Mouse (Mus musculus) liver, embryonic 18 days (tissue): ENCODE data around the gene Kif11. TPM values are rescaled to one million over a fixed set of nuclear protein-coding genes. Genes with fewer than 3 reads are reported as not detected.

Source experiments
- polyA plus RNA-seq: library from polyadenylated mRNA; depleted of rRNA; stranded (reverse); fragments of >200 nt; gene quantifications from 2 replicates; pipeline ENCODE4 v1.2.3, GENCODE M21; 2012; rRNA removed

Kif11 gene
- 17.9 and 19.5 TPM in 2 replicates for polyA plus RNA-seq

GRCm38 (mm10) chr19:37375755-37376615, at the start of gene Kif11:
Gene Kif11, plus strand, starts transcription at chr19:37376403.

GRCm38 (mm10) chr19:37337752-37338151, 38.5 kb upstream of the Kif11 start, which contains the start of gene Ide:
Gene Ide, minus strand, starts transcription at chr19:37337852.

GRCm38 (mm10) chr19:37434263-37434951, 58.2 kb downstream of the Kif11 start, which contains the start of gene Hhex:
Gene Hhex, plus strand, starts transcription at chr19:37434810.

Other genes starting within 250 kb of the Kif11 start
- 53.5 and 54.4 TPM in 2 replicates for gene March5, start 168.9 kb upstream of the Kif11 start, polyA plus RNA-seq
- gene Cpeb3, start 167.8 kb upstream of the Kif11 start, polyA plus RNA-seq, result 2.2 and 3.0 TPM in 2 replicates
- 10.2 and 11.1 TPM in 2 replicates for gene Ide, start 38.6 kb upstream of the Kif11 start, polyA plus RNA-seq
- gene Hhex, start 58.4 kb downstream of the Kif11 start, polyA plus RNA-seq, result 19.8 and 22.3 TPM in 2 replicates
- gene Exoc6, start 174.0 kb downstream of the Kif11 start, polyA plus RNA-seq, result 13.9 and 14.8 TPM in 2 replicates